Mouse (Mus musculus) 3134 (cell line): ENCODE data around the gene Axin2.
A peak's percentile ranks its signal among the peaks of the same experiment; 100 is the strongest.

ENCODE experiments used
- DNase-seq: peaks from one replicate; pipeline ENCODE4 v3.0.0-alpha.2; 2011; ENCODE audit warnings: low spot score; ENCODE audit not compliant: insufficient read length; ENCODE audit errors: extremely low read depth

Gene Axin2

DNA sequence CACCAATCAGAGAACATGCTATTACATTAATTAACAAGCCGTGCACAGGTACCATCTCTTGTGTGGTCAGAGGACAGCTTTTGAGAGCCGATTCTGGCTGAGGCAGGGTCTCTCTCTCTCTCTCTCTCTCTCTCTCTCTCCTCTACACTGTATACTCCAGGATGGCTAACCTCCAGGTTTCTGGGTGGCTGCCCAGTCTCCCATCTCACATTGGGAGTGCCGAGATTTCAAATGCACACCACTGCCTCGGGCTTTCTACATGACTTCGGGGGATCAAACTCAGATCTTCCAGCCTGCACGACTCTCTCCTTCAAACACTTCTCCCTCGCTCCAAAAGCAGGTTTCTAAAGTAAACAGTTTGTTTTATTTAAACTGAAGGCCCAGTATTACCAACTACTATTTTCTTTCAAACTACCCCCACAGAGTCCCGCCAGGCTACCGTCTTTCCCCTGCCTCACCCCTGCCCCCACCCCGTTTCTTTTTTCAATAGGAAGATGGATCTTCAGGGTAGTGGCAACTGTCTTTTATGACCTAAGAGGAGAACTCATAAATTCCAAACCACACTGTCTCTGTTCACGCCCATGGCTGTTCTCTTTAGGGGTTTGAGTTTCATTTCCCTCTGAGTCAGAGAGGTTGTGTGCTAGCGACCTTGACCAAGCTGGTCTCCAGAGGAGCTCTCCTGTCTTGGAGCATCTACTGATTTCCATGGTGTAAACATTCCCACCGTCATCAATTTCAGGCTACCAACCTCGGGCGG is 43.5 kb downstream of the Axin2 start:
- no peak for DNase-seq

DNA sequence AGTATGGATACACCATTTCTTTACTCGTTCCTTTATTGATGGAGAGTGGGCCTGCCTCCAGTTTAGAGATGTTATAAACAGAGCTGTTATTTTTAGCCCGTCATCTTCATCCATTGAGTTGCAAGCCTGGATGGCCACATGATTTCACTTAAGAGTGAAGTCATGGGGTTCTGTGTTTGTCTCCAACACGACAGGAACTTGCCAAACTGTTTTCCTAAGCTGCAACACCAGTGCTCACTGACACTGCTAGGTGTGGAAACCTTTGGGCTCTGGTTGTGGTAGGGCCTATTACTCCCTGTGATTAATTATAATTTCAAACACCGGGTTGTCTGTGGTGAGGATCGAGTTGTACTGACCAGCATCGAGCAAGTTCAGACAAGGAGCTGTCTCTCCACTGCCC is 45.6 kb downstream of the Axin2 start:
- no peak for DNase-seq

- no peak for DNase-seq
Observed at GRCm38 (mm10) chr11:108973459-108973858, 53.3 kb downstream of the Axin2 start.

DNA sequence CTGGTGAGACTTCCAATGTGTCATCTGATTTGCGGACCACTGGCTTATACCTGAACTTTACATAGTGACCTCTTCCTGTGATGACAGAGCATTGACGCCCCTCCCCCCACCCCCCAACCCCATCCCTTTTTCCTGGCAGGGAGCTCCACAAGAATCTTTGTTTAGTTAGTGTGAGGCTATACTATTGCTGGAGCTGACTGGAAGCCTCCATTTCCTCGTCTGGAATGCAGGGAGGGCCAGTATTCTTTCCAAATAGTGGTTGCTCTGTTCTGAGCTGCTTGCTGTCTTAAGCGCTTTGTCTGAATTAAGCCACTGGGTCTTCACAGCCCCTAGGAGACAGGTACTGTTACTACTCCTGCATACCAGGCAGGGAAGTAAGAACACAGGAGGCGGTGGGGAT is 53.7 kb downstream of the Axin2 start:
- no peak for DNase-seq

- DNase-seq, result no peak
Observed at GRCm38 (mm10) chr11:108975583-108975982, 55.4 kb downstream of the Axin2 start.

GRCm38 (mm10) chr11:108980530-108980929 is 60.4 kb downstream of the Axin2 start:
- DNase-seq, result peak; percentile 85

DNA sequence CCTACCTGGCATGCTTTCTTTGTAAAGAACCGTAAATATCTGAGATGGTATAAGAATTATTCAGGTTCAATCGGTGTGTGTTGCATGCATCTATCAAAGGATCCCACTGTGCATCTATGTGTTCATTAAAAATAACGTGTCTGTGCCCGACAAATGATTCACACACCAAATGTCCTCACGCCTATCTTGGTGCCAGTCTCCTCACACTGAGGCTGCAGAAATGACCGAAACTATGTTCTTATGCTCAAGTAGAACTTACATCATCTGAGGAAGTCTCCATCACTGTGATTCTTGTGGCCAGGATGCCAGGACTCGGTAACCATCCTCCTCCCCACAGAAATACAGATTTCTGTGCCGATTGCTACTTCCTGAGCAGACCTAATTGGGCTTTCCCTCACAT is 60.9 kb downstream of the Axin2 start:
- DNase-seq, result no peak

- DNase-seq, result no peak
Observed at GRCm38 (mm10) chr11:108983409-108984064, 63.4 kb downstream of the Axin2 start.

DNA sequence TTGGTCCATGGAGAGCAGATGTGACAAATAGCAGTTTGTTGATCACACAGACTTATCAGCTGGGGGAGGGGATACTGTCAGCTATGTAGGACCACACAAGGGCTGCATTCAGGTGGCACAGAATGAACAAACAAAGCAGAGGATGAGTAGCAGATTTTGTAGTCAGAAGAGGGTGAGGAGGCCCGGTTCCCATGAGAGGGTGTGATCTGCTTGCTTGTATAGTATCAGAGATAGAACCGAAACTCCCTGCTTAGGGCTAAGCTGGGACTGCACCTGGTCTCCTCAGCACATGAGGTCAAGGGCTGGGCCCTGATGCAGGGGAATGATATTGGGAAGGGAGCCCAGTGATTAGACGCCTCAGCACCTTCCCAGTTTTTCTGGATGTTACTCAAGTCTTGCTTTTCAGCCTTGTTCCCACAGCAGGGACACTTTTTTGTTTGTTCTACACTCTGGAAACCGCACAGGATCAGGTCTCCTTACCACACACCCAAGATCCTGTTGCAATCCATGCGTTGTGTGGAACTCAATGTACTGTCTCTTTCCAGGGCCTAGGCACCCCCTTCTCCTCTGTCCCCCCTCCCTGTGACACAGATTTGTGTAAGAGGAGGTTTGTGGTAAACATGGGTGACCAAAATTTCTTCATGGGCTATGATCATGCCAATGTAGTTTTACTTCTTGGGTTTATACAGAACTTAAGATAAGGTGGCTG is 64.7 kb downstream of the Axin2 start:
- DNase-seq, result no peak

DNA sequence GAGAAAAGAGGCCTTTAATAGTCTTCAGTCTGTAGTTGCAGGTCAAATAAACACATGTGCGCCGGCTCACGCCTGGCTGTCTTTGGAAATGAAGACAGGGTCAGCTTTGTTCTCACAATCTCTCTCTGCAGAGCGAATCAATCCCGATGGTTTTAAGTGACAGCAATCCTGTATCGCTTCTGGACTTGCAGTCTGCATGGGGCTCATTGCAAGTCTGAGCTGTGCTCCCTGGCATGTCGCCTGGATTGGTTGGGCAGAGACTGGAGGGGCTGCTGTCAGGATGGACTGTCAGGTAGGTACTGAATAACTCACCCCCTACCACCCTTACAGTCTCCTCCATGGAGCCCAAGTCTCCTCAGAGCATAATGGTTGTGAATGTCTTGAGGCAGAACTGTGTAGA is 65.7 kb downstream of the Axin2 start:
- no peak for DNase-seq

GRCm38 (mm10) chr11:108987226-108987625 is 67.1 kb downstream of the Axin2 start:
- no peak for DNase-seq

DNA sequence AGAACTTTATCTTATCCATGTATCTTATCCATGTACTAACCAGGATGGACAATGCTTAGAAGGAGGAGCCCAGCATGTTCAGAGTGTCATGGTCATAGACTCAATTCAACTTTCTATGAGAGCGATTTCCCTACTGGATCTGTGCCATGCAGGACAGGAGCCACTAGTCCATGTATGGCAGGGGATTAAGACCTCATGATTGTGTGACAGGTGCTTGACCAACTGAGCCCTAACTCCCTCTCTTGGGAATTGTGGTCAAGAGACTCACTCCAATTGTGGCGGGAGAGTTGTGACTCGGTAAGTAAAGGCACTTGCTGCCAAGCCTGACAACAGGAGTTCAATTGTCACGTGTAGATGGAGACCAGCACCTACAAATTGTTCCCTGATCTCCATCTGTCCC is 67.6 kb downstream of the Axin2 start:
- DNase-seq, result peak; percentile 32

- no peak for DNase-seq
Observed at GRCm38 (mm10) chr11:108988258-108988657, 68.1 kb downstream of the Axin2 start.

- no peak for DNase-seq
Observed at GRCm38 (mm10) chr11:108989940-108990339, 69.8 kb downstream of the Axin2 start.

DNA sequence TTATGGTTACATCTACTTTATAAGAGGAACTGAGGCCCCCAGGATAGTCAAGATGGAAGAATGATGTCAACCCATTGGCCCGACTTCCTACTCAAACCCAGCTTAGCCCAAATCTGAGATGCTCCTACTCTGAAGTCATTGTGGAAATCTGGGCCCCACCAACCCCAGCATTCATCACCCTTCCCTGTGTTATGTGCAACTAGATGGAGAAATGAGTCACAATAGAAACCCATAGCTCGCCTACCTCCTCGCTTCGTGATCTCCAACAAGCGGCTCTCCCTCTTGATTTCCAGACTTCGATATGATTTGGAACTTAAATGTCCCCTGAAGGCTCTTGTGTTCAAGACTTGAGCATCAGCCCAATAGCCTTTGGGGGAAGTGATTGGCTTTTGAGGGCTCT is 73.3 kb downstream of the Axin2 start:
- DNase-seq, result no peak

- DNase-seq, result no peak
Observed at GRCm38 (mm10) chr11:108995196-108995989, 75.2 kb downstream of the Axin2 start.

DNA sequence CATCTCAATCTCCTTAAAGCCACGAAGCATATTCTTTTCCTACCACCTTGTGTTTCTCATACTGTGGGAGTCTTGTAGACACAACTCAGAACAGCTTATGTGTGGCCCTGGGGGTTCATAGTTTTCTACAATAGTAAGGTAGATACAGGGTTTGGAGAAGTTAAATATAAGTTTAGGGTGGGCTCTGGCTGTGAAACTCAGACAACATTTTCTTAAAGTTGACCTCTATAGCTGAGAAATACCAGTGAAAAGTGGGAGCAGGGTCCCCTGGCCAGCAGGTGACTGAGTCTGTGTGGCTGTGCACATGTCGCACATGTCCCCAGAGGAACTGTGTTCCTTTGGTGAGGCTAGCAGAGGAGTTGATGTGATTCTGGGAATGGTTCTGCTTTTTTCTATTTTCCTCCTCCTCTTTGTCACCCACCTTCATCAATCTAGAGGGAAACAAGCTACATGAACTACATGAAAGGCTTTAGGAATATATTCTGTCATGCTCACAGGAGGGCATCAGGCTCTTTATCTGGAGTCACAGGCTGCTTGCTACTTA is 75.9 kb downstream of the Axin2 start:
- DNase-seq, result no peak

DNA sequence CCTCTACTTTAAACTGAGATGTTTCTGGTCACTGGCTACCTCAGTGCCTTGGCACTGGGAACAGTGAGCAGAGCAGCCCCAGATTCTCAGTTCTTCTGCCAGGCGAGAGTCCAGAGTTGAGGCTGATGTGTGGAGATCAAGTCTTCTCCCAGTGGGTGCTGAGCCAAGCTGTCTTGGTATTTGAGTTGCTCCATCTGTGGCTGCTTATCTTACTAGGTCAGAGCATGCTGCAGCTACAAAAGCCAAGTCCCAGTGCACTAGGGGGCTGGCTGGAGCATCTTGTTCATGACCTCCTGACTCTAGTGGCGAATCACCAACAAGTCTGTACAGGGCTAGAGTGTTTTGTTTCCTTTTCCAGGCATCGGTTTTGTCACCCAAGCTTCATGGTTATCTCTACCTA is 77.7 kb downstream of the Axin2 start:
- DNase-seq, result no peak
